Mouse (Mus musculus) adrenal gland, postnatal 25 days (tissue): ENCODE measurements around the gene Qsox2. TPM values are rescaled to one million over a fixed set of nuclear protein-coding genes. Genes with fewer than 3 reads are reported as not detected.

Experiments
- total RNA-seq: library from RNA; stranded (reverse); gene quantifications from 2 replicates; pipeline ENCODE4 v1.2.3, GENCODE M21; 2021

Qsox2 gene
- total RNA-seq, 1 experiment from 2014 or later: 19.7 TPM

Other genes with a start within 250 kb of the Qsox2 start
- gene Ubac1, start 215.8 kb downstream of the Qsox2 start, total RNA-seq: 36.5 and 40.0 TPM in 2 replicates
- gene Nacc2, start 114.3 kb downstream of the Qsox2 start, total RNA-seq: 25.8 and 36.6 TPM in 2 replicates
- gene Lhx3, start 29.2 kb downstream of the Qsox2 start, total RNA-seq: 0.48 and 0.76 TPM in 2 replicates
- gene Ccdc187, start 57.0 kb upstream of the Qsox2 start, total RNA-seq: 0.62 and 1.5 TPM in 2 replicates
- 17.5 and 17.7 TPM in 2 replicates for gene Gpsm1, start 78.0 kb upstream of the Qsox2 start, total RNA-seq
- 20.5 and 21.1 TPM in 2 replicates for gene Dnlz, start 114.6 kb upstream of the Qsox2 start, total RNA-seq
- 0.97 TPM in 1 of 2 replicates, not detected in the other for gene Card9, start 123.4 kb upstream of the Qsox2 start, total RNA-seq
- gene Snapc4, start 143.1 kb upstream of the Qsox2 start, total RNA-seq: 40.9 and 42.0 TPM in 2 replicates
- gene Entr1, start 151.8 kb upstream of the Qsox2 start, total RNA-seq: 106 and 110 TPM in 2 replicates
- gene Pmpca, start 151.8 kb upstream of the Qsox2 start, total RNA-seq: 117 and 151 TPM in 2 replicates
- 22.6 and 25.9 TPM in 2 replicates for gene Inpp5e, start 171.7 kb upstream of the Qsox2 start, total RNA-seq
- gene Sec16a, start 207.7 kb upstream of the Qsox2 start, total RNA-seq: 62.7 and 63.4 TPM in 2 replicates